Mouse (Mus musculus) brain, embryonic 14.5 days (tissue): ENCODE data around the gene Rgs19.

Experiments used
- CTCF ChIP-seq: fragments of 200-500 bp; IDR thresholded peaks from 2 replicates; pipeline ENCODE4 v1.5.1; 2012; ENCODE audit warnings: inconsistent platforms, mild to moderate bottlenecking, moderate library complexity, borderline replicate concordance; ENCODE audit not compliant: insufficient read depth, insufficient read length; ENCODE audit errors: extremely low read depth
- POLR2A ChIP-seq: fragments of 200-500 bp; IDR thresholded peaks from 2 replicates; pipeline ENCODE4 v1.6.1; 2012; ENCODE audit warnings: mild to moderate bottlenecking, inconsistent platforms, borderline replicate concordance; ENCODE audit not compliant: poor library complexity, insufficient read depth, insufficient read length, severe bottlenecking; ENCODE audit errors: extremely low read depth

GRCm38 (mm10) chr2:181727659-181728262 is 34.0 kb upstream of the Rgs19 start:
- TF ChIP-seq POLR2A (no peak), CTCF (no peak)
